Mouse (Mus musculus) heart, postnatal 0 days (tissue): Measurements from ENCODE around the gene Zbtb12. TPM values are rescaled to one million over a fixed set of nuclear protein-coding genes. Genes with fewer than 3 reads are reported as not detected.

Experiments used
- ATAC-seq: fragments of 200-750 bp; cut with Nextera tagmentation; 2 replicates; pipeline ENCODE4 v1.8.0; 2017; ENCODE audit warnings: low read depth, moderate number of reproducible peaks, moderate library complexity; ENCODE audit not compliant: insufficient read depth
- DNase-seq: peaks from one replicate; pipeline ENCODE4 v3.0.0-alpha.2; 2016; ENCODE audit warnings: low spot score
- H3K27ac ChIP-seq: fragments of 300-500 bp; sonication (generic); 2 replicates; pipeline ENCODE4 v1.5.1; 2014; ENCODE audit warnings: low read depth, mild to moderate bottlenecking
- H3K27me3 ChIP-seq: fragments of 300-500 bp; sonication (generic); 2 replicates; pipeline ENCODE4 v1.6.1; 2014; ENCODE audit warnings: low read length, mixed read lengths; ENCODE audit not compliant: control insufficient read depth, insufficient read depth
- H3K36me3 ChIP-seq: fragments of 300-500 bp; sonication (generic); replicated peaks from 2 replicates; pipeline ENCODE4 v1.6.1; 2014; ENCODE audit warnings: low read length, mixed read lengths; ENCODE audit not compliant: control insufficient read depth, insufficient read depth
- H3K4me1 ChIP-seq: fragments of 300-500 bp; sonication (generic); 2 replicates; pipeline ENCODE4 v1.6.1; 2014; ENCODE audit warnings: antibody characterized with exemption; ENCODE audit not compliant: control insufficient read depth, insufficient read depth
- H3K4me2 ChIP-seq: fragments of 300-500 bp; sonication (generic); 2 replicates; pipeline ENCODE4 v1.6.1; 2014; ENCODE audit warnings: low read depth, mild to moderate bottlenecking, low read length, moderate library complexity
- H3K4me3 ChIP-seq: fragments of 300-500 bp; sonication (generic); 2 replicates; pipeline ENCODE4 v1.5.1; 2014; ENCODE audit warnings: low read depth, low read length
- H3K9ac ChIP-seq: fragments of 300-500 bp; sonication (generic); replicated peaks from 2 replicates; pipeline ENCODE4 v1.6.1; 2014; ENCODE audit warnings: low read depth, low read length, mixed read lengths
- H3K9me3 ChIP-seq: fragments of 300-500 bp; sonication (generic); replicated peaks from 2 replicates; pipeline ENCODE4 v1.6.1; 2016; ENCODE audit warnings: low read length; ENCODE audit not compliant: control insufficient read depth
- CTCF ChIP-seq: IDR thresholded peaks from 2 replicates; pipeline ENCODE4 v1.5.1; 2016; ENCODE audit warnings: antibody characterized with exemption, control low read depth, low read depth
- EP300 ChIP-seq: IDR thresholded peaks from 2 replicates; pipeline ENCODE4 v1.6.1; 2016; ENCODE audit warnings: antibody characterized with exemption, low read depth
- WGBS: fragments of 180-500 bp; shearing (Covaris S2); extraction: QIAGEN DNeasy Blood & Tissue Kit; methylation state at CpG from one replicate; pipeline ENCODE4 v1.1.7; 2014; 5-methylcytosine and 5-hydroxymethylcytosine counted together
- microRNA-seq: library from miRNA; unstranded; fragments of <30 nt; microRNA quantifications from one replicate; pipeline ENCODE4, GENCODE M21; 2016
- polyA plus RNA-seq: library from polyadenylated mRNA; unstranded; fragments of >200 nt; fragmentation: Nextera tagmentation; extraction: Ambion mirVana; gene quantifications from 2 replicates; pipeline ENCODE4 v1.2.1, GENCODE M21; 2015
- total RNA-seq: library from RNA; depleted of rRNA; stranded (reverse); fragments of >200 nt; gene quantifications from 2 replicates; pipeline ENCODE4 v1.2.3, GENCODE M21; 2014; ENCODE audit warnings: low replicate concordance; rRNA removed

Gene Zbtb12
- total and polyA plus RNA-seq, 2 experiments from 2014 or later, result 0.63 to 7.6 TPM

DNA sequence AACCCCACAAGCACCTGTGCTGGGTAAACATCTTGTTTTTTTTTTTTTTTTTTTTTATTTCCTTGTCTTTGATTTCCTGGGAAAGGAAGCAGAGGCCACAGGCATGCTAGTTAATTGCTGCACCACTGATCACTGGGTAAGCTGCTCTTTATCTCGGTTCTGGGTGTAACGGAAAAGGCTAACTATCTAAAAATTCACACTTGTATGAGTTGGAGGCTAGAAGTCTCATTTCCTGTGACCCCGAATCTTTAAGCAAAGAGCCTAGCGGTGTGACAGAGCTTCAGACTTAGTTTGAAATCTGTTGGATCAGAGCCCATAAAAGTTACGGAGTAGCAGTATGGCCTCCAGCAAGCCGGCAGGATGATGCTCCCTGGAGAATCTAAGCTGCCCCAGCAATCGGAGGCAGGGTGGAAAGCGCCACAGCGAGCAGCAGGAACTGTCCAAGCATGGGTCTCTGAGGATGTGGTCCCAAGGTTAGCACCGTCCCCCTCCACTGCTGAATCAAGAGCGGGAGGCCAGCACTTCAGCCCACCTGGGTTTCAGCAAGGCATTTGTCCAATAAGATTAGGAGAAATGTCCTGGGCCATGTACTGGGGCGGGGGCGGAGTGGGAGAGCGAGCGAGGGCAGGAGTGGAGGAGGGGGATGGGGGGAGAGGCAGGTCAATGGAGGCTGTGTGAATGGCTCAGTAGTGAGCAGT is 62.2 kb downstream of the Zbtb12 start:
- no peaks in the 10 kb centered on the region for H3K36me3 ChIP-seq
- ATAC-seq, result peak; percentile 47; the same call in 1 of the 2 replicates
- peak overlapping the region; percentile 41 for H3K4me3 ChIP-seq
- no peaks in the 10 kb centered on the region for H3K9me3 ChIP-seq
- 0 out of 2 replicates have a peak, but pooled peaks cover 6% of the 10 kb centered on the region for H3K4me1 ChIP-seq
- TF ChIP-seq EP300 (no peak), CTCF (no peak)
- H3K27ac ChIP-seq, result peak overlapping the region; percentile 67
- 10% methylated on average over 15 of the region's 15 CpGs for WGBS
- peak; percentile 41 for DNase-seq
- peak overlapping the region; percentile 66 for H3K4me2 ChIP-seq
- H3K27me3 ChIP-seq, result no peaks in the 10 kb centered on the region
- peak overlapping the region; percentile 57 for H3K9ac ChIP-seq

GRCm38 (mm10) chr17:34943128-34943815 is 64.0 kb downstream of the Zbtb12 start:
- ATAC-seq (no peak), DNase-seq (no peak)
- no peaks in the 10 kb centered on the region for H3K27me3 ChIP-seq
- no peaks in the 10 kb centered on the region for H3K9me3 ChIP-seq
- H3K36me3 ChIP-seq, result no peaks in the 10 kb centered on the region
- 72% methylated on average over 4 of the region's 4 CpGs for WGBS
- no peak overlapping the region for H3K4me2 ChIP-seq
- H3K9ac ChIP-seq, result no peak overlapping the region
- H3K4me3 ChIP-seq, result no peak overlapping the region
- 0 out of 2 replicates have a peak, but pooled peaks cover 6% of the 10 kb centered on the region for H3K4me1 ChIP-seq
- H3K27ac ChIP-seq, result no peak overlapping the region
- TF ChIP-seq CTCF, result no peak
- TF ChIP-seq EP300, result no peak

- ATAC-seq (no peak), DNase-seq (no peak)
- Histone ChIP-seq H3K36me3 (no peaks in the 10 kb centered on the region), H3K4me3 (no peak overlapping the region), H3K27me3 (no peaks in the 10 kb centered on the region), H3K4me1 (0 out of 2 replicates have a peak, but pooled peaks cover 6% of the 10 kb centered on the region), H3K27ac (no peak overlapping the region), H3K9ac (0 out of 2 replicates have a peak overlapping the region, but pooled peaks have one; percentile 30), H3K4me2 (no peak overlapping the region), H3K9me3 (no peaks in the 10 kb centered on the region)
- TF ChIP-seq EP300 (no peak), CTCF (no peak)
Measured at GRCm38 (mm10) chr17:34944362-34944761, 65.1 kb downstream of the Zbtb12 start.

Small RNA genes lying within 50 kb of the gene (microRNA-seq; reads per million reads assigned to microRNA genes)
- 0.54 reads per million for gene Mir6970
- gene Mir6971, result 1.8 reads per million, percentile 2 among the genes with 10 or more reads in this experiment
- gene Mir6972, result not detected

Other genes starting within 250 kb of the Zbtb12 start
Only the 30 nearest of the 38 such genes appear.
- 24.5 and 26.8 TPM in 2 replicates for gene Tnxb, start 208.9 kb upstream of the Zbtb12 start, total RNA-seq
- 1.8 and 2.0 TPM in 2 replicates for gene Tnxb, start 208.9 kb upstream of the Zbtb12 start, polyA plus RNA-seq
- gene C4b, start 135.6 kb upstream of the Zbtb12 start, total RNA-seq, result 0.80 and 0.85 TPM in 2 replicates
- gene C4b, start 135.6 kb upstream of the Zbtb12 start, polyA plus RNA-seq, result 0.88 and 0.93 TPM in 2 replicates
- gene Cyp21a1, start 74.9 kb upstream of the Zbtb12 start, total RNA-seq, result not detected in 2 replicates
- gene Cyp21a1, start 74.9 kb upstream of the Zbtb12 start, polyA plus RNA-seq, result not detected in 2 replicates
- gene Stk19, start 42.5 kb upstream of the Zbtb12 start, total RNA-seq, result 2.6 and 9.2 TPM in 2 replicates
- 20.5 and 20.7 TPM in 2 replicates for gene Stk19, start 42.5 kb upstream of the Zbtb12 start, polyA plus RNA-seq
- gene Dxo, start 42.5 kb upstream of the Zbtb12 start, total RNA-seq, result 19.2 and 22.3 TPM in 2 replicates
- gene Dxo, start 42.5 kb upstream of the Zbtb12 start, polyA plus RNA-seq, result 23.0 and 24.3 TPM in 2 replicates
- 40.3 and 62.1 TPM in 2 replicates for gene Skiv2l, start 29.3 kb upstream of the Zbtb12 start, total RNA-seq
- 15.9 and 18.7 TPM in 2 replicates for gene Skiv2l, start 29.3 kb upstream of the Zbtb12 start, polyA plus RNA-seq
- gene Nelfe, start 29.1 kb upstream of the Zbtb12 start, total RNA-seq, result 22.9 and 39.8 TPM in 2 replicates
- 36.3 and 39.9 TPM in 2 replicates for gene Nelfe, start 29.1 kb upstream of the Zbtb12 start, polyA plus RNA-seq
- 1.1 and 2.9 TPM in 2 replicates for gene Cfb, start 17.0 kb upstream of the Zbtb12 start, total RNA-seq
- 1.3 and 2.1 TPM in 2 replicates for gene Cfb, start 17.0 kb upstream of the Zbtb12 start, polyA plus RNA-seq
- gene Gm20547, start 2.6 kb downstream of the Zbtb12 start, total RNA-seq, result not detected in 2 replicates
- gene Gm20547, start 2.6 kb downstream of the Zbtb12 start, polyA plus RNA-seq, result not detected in 2 replicates
- gene C2, start 18.8 kb downstream of the Zbtb12 start, total RNA-seq, result 4.5 and 7.1 TPM in 2 replicates
- gene C2, start 18.8 kb downstream of the Zbtb12 start, polyA plus RNA-seq, result 2.9 and 3.3 TPM in 2 replicates
- 80.3 and 95.8 TPM in 2 replicates for gene Ehmt2, start 19.0 kb downstream of the Zbtb12 start, total RNA-seq
- 17.5 and 17.6 TPM in 2 replicates for gene Ehmt2, start 19.0 kb downstream of the Zbtb12 start, polyA plus RNA-seq
- gene Slc44a4, start 35.0 kb downstream of the Zbtb12 start, total RNA-seq, result not detected in 2 replicates
- gene Slc44a4, start 35.0 kb downstream of the Zbtb12 start, polyA plus RNA-seq, result 0.29 TPM in 1 of 2 replicates, not detected in the other
- gene Neu1, start 51.8 kb downstream of the Zbtb12 start, total RNA-seq, result 30.1 and 79.2 TPM in 2 replicates
- 18.6 and 19.5 TPM in 2 replicates for gene Neu1, start 51.8 kb downstream of the Zbtb12 start, polyA plus RNA-seq
- 6.0 and 21.6 TPM in 2 replicates for gene Hspa1b, start 79.8 kb downstream of the Zbtb12 start, total RNA-seq
- 0.14 and 0.25 TPM in 2 replicates for gene Hspa1b, start 79.8 kb downstream of the Zbtb12 start, polyA plus RNA-seq
- gene Gm20481, start 90.4 kb downstream of the Zbtb12 start, total RNA-seq, result not detected in 2 replicates
- not detected in 2 replicates for gene Gm20481, start 90.4 kb downstream of the Zbtb12 start, polyA plus RNA-seq
- gene Hspa1a, start 92.7 kb downstream of the Zbtb12 start, total RNA-seq, result 8.2 and 10.2 TPM in 2 replicates
- gene Hspa1a, start 92.7 kb downstream of the Zbtb12 start, polyA plus RNA-seq, result 2.5 and 2.8 TPM in 2 replicates
- 3.3 and 5.1 TPM in 2 replicates for gene Hspa1l, start 93.2 kb downstream of the Zbtb12 start, total RNA-seq
- gene Hspa1l, start 93.2 kb downstream of the Zbtb12 start, polyA plus RNA-seq, result 1.6 and 1.8 TPM in 2 replicates
- gene Lsm2, start 102.4 kb downstream of the Zbtb12 start, total RNA-seq, result 23.1 and 43.3 TPM in 2 replicates
- 63.5 and 64.2 TPM in 2 replicates for gene Lsm2, start 102.4 kb downstream of the Zbtb12 start, polyA plus RNA-seq
- gene Vars, start 121.5 kb downstream of the Zbtb12 start, total RNA-seq, result 61.5 and 92.0 TPM in 2 replicates
- gene Vars, start 121.5 kb downstream of the Zbtb12 start, polyA plus RNA-seq, result 20.4 and 21.7 TPM in 2 replicates
- 0.77 and 0.92 TPM in 2 replicates for gene Vwa7, start 137.1 kb downstream of the Zbtb12 start, total RNA-seq
- gene Vwa7, start 137.1 kb downstream of the Zbtb12 start, polyA plus RNA-seq, result 0.43 and 0.63 TPM in 2 replicates
- gene Sapcd1, start 148.5 kb downstream of the Zbtb12 start, total RNA-seq, result 2.1 and 9.6 TPM in 2 replicates
- 0.77 and 1.2 TPM in 2 replicates for gene Sapcd1, start 148.5 kb downstream of the Zbtb12 start, polyA plus RNA-seq
- 1.2 and 5.0 TPM in 2 replicates for gene Msh5, start 167.3 kb downstream of the Zbtb12 start, total RNA-seq
- 1.4 and 1.7 TPM in 2 replicates for gene Msh5, start 167.3 kb downstream of the Zbtb12 start, polyA plus RNA-seq
- gene Clic1, start 170.5 kb downstream of the Zbtb12 start, total RNA-seq, result 194 and 223 TPM in 2 replicates
- 203 and 205 TPM in 2 replicates for gene Clic1, start 170.5 kb downstream of the Zbtb12 start, polyA plus RNA-seq
- 97.1 and 114 TPM in 2 replicates for gene Ddah2, start 179.6 kb downstream of the Zbtb12 start, total RNA-seq
- gene Ddah2, start 179.6 kb downstream of the Zbtb12 start, polyA plus RNA-seq, result 128 and 130 TPM in 2 replicates
- gene Ly6g6c, start 185.9 kb downstream of the Zbtb12 start, total RNA-seq, result not detected in 2 replicates
- gene Ly6g6c, start 185.9 kb downstream of the Zbtb12 start, polyA plus RNA-seq, result not detected in 2 replicates
- gene Mpig6b, start 186.7 kb downstream of the Zbtb12 start, total RNA-seq, result 0.15 TPM in 1 of 2 replicates, not detected in the other
- gene Mpig6b, start 186.7 kb downstream of the Zbtb12 start, polyA plus RNA-seq, result 0.15 and 0.16 TPM in 2 replicates
- 1.6 TPM in 1 of 2 replicates, not detected in the other for gene Ly6g6e, start 197.4 kb downstream of the Zbtb12 start, total RNA-seq
- gene Ly6g6e, start 197.4 kb downstream of the Zbtb12 start, polyA plus RNA-seq, result 0.22 and 0.32 TPM in 2 replicates
- 3.8 TPM in 1 of 2 replicates, not detected in the other for gene Ly6g6d, start 198.6 kb downstream of the Zbtb12 start, total RNA-seq
- gene Ly6g6d, start 198.6 kb downstream of the Zbtb12 start, polyA plus RNA-seq, result 3.0 and 3.3 TPM in 2 replicates
- not detected in 2 replicates for gene Ly6g6f, start 206.1 kb downstream of the Zbtb12 start, total RNA-seq
- gene Ly6g6f, start 206.1 kb downstream of the Zbtb12 start, polyA plus RNA-seq, result 0.10 TPM in 1 of 2 replicates, not detected in the other
- gene Abhd16a, start 209.8 kb downstream of the Zbtb12 start, total RNA-seq, result 74.3 and 131 TPM in 2 replicates
- gene Abhd16a, start 209.8 kb downstream of the Zbtb12 start, polyA plus RNA-seq, result 73.2 and 74.1 TPM in 2 replicates